Comparison of ENCODE assay signal across 8 mouse cellular contexts in the genomic region with DNA sequence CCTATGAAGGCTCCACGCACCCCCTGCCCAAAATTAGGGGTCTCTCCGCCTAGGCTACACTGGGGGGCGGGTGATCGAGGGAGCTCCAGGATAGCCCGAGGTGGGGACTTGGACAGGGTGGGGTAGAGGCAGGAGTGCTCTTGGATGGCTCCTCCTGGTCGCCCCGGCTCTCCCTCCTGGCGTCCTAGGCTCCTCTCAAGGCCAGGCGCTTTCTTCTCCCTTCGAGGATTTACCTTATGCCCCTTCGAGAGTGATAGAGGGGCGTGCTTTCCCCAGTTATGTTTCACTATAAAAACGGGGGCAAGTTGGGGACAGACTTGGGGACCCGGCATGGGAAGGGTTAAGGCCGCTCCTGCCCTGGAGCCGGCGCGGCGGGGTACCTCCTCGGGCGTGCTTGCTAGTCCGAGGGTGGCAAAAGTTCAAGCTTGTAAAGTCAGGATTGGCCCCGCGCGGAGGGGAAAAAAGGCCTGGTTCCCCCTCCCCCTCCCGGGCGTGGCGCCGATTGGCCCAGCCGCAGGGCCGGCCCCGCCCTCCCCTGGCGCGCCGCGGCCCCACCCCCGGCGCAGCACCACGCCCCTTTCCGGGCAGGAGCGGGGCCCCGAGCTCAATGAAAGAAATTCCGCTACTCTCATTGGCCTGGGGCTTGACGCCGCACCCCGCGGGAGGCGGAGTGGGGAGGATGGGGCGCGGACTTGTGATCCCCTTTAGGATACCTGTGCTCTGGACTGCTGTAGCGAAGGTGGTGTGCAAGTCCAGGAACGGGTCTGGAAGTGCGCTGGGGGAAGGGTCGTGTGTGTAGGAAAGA. TPM values are rescaled to one million over a fixed set of nuclear protein-coding genes. Genes with fewer than 3 reads are reported as not detected.
DNase-seq lines count a peak whose midpoint lies in the region; ATAC-seq lines count a peak whose summit lies in the region.

No protein-coding gene starts in this region.

- peak; percentile 83 for ATAC-seq in inflammation-experienced regulatory T-cells, adult 6 months
- peak; percentile 73 for ATAC-seq in megakaryocyte progenitor cell, adult 5-6 weeks (replicated peaks; ENCODE audit: poor library complexity)

- DNase-seq in adrenal gland, adult (ENCODE audit: inconsistent age in 2 of 2, low spot score in 1 of 2) = peak; percentile 97 to 99
- peak; percentile 99 for DNase-seq in embryo, embryonic 10.5 days (ENCODE audit: low spot score)
- peak; percentile 97 for DNase-seq in gastrocnemius, postnatal 14 days
- DNase-seq in left cerebral cortex, postnatal 10 days (ENCODE audit: extremely low spot score in 1 of 2, low spot score in 2 of 2) = peak; percentile 74 to 97
- peak; percentile 85 for DNase-seq in right cerebral cortex, postnatal 14 days
- peak; percentile 99 for DNase-seq in urinary bladder, postnatal 25 days (ENCODE audit: low spot score)

- intact Hi-C loops in gastrocnemius, postnatal 14 days (cut with DNase I; ENCODE audit: low total_unique reads) = loop anchor here (5.0 kb wide), 1 partner anchor 65 kb away; no protein-coding TSS in a partner anchor
- intact Hi-C loops in left cerebral cortex, postnatal 10 days (cut with DNase I) = loop anchor here (5.0 kb wide), 1 partner anchor 65 kb away; no protein-coding TSS in a partner anchor

RNA-seq across cellular contexts. Expression of gene Smad6, which starts 0.9 kb away (rescaled TPM):
- total RNA-seq in gastrocnemius, postnatal 14 days (2021) = 1 to 10 TPM; 1.9 to 2.9 TPM
- not detected for polyA plus RNA-seq in inflammation-experienced regulatory T-cells, adult 6 months (2017; shearing (Covaris generic))
- total RNA-seq in left cerebral cortex, postnatal 10 days (2021) = 1 to 10 TPM; 1.6 to 2.0 TPM
- 0.34 and 0.72 TPM in 2 replicates for total RNA-seq in megakaryocyte progenitor cell, adult 5-6 weeks (2015)
- total RNA-seq in megakaryocyte progenitor cell, adult 5-6 weeks (2017) = 1.2 TPM in 2 replicates

Comparison
In these comparisons a context has a peak if more than half of its experiments do, and no peak if none do; other contexts are left out.
1. Peak in every context shown above with its lines: DNase-seq and ATAC-seq.